Mouse (Mus musculus): ENCODE results near the gene Samd8.

DNA sequence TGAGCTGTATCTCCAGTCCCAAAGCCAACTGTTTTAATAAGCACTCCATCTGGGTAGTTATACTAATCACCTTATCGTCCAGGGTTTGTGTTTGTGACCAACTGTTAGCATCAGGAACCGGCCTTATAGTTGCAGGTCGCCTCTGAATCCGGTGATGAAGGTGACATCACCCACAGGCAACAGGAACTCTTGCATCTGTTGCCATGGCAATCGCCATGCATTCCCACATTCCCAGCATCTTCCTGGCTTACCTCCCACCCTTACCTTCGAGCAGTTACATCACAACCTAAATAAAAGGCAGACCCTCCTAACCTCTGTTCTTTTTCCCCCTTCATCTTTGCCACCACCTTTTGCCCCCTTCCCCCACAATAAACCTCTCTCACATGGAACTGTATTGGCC is 14.3 kb downstream of the Samd8 start:
- TF ChIP-seq CTCF (IDR thresholded peaks at IDR 0.05) = no peak
- no peak for TF ChIP-seq POLR2A (IDR thresholded peaks at IDR 0.05; ENCODE audit: insufficient read depth, low read depth, low read length)
- no peak for TF ChIP-seq EP300 (IDR thresholded peaks at IDR 0.05; ENCODE audit: insufficient read depth, low read depth, low read length)
